Mouse (Mus musculus): ENCODE measurements around the gene Tm4sf4. TPM values are rescaled to one million over a fixed set of nuclear protein-coding genes. Genes with fewer than 3 reads are reported as not detected.

Gene Tm4sf4
- polyA plus RNA-seq, 2 experiments: 16.1 to 38.1 TPM

DNA sequence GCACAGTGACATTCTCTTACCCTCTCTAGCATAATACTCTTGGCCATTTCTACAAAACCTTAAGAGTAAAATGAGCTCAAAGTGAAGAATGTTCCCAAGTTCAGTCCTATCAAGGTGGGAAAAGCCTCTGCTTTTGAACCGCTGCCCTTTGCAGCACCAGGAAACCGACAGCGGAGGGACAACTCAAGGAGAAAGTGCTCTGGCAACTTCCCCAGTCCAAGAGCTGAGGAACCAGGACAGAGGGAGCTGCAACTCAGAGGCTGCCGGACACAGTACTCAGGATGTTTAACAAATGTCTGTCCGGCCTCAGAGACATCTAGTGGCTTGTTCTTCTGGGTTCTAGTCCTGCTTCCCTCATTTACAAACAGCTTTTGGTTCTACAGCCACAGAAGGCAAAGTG is 56.9 kb downstream of the Tm4sf4 start:
- Histone ChIP-seq H3K4me2 (ENCODE audit: low read depth) (no peak overlapping the region), H3K4me1 (replicated peaks; ENCODE audit: control insufficient read depth in 2 of 2, insufficient read depth in 2 of 2, low read length in 1 of 2) (no peaks in the 10 kb centered on the region), H3K36me3 (replicated peaks; ENCODE audit: control insufficient read depth, insufficient read depth, low read depth) (no peaks in the 10 kb centered on the region), H3K27ac (no peak overlapping the region), H3K9me3 (ENCODE audit: control insufficient read depth, low read length) (no peaks in the 10 kb centered on the region), H3K9ac (replicated peaks) (no peak overlapping the region), H3K27me3 (ENCODE audit: control insufficient read depth, insufficient read depth, low read length) (no peaks in the 10 kb centered on the region), H3K4me3 (ENCODE audit: insufficient read depth in 1 of 2, low read depth in 2 of 2, low read length in 2 of 2) (no peak overlapping the region)
- DNase-seq (ENCODE audit: low read depth in 3 of 3, low spot score in 3 of 3): no peak
- TF ChIP-seq EP300 (IDR thresholded peaks at IDR 0.05; ENCODE audit: low read depth) (no peak), CTCF (IDR thresholded peaks at IDR 0.05; ENCODE audit: low read depth) (no peak)
- no peak for ATAC-seq (ENCODE audit: insufficient read depth)
- 64% methylated on average over 5 of the region's 5 CpGs for WGBS (ENCODE audit: insufficient replicate concordance)

DNA sequence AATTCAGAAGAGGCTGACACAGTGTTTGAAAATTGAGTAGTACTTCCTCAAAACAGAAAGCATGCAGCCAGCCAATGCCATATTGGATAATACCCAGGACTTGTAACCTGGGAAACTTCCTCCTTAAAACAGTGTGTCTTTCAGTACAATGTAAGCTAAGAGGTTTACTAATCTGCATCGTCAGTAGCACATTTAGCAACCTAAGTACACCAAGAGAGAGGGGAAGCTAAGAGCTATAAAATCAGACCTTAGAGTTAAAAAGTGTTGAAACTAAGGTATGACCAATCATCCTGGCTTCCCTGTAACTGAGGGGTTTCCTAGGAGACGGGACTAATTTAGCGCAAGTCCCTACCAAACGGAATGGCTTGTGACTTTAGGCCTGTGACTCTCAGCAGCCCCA is 61.0 kb downstream of the Tm4sf4 start:
- no peak for DNase-seq (ENCODE audit: low read depth in 3 of 3, low spot score in 3 of 3)
- no peak for TF ChIP-seq CTCF (IDR thresholded peaks at IDR 0.05; ENCODE audit: low read depth)
- TF ChIP-seq EP300 (IDR thresholded peaks at IDR 0.05; ENCODE audit: low read depth): no peak
- no peaks in the 10 kb centered on the region for H3K4me1 ChIP-seq (replicated peaks; ENCODE audit: control insufficient read depth in 2 of 2, insufficient read depth in 2 of 2, low read length in 1 of 2)
- no peak overlapping the region for H3K9ac ChIP-seq (replicated peaks)
- WGBS (ENCODE audit: insufficient replicate concordance): 68% methylated on average over 4 of the region's 4 CpGs
- no peak overlapping the region for H3K27ac ChIP-seq
- H3K4me2 ChIP-seq (ENCODE audit: low read depth): no peak overlapping the region
- no peaks in the 10 kb centered on the region for H3K9me3 ChIP-seq (ENCODE audit: control insufficient read depth, low read length)
- no peak for ATAC-seq (ENCODE audit: insufficient read depth)
- H3K36me3 ChIP-seq (replicated peaks; ENCODE audit: control insufficient read depth, insufficient read depth, low read depth): no peaks in the 10 kb centered on the region
- no peaks in the 10 kb centered on the region for H3K27me3 ChIP-seq (ENCODE audit: control insufficient read depth, insufficient read depth, low read length)
- no peak overlapping the region for H3K4me3 ChIP-seq (ENCODE audit: insufficient read depth in 1 of 2, low read depth in 2 of 2, low read length in 2 of 2)

DNA sequence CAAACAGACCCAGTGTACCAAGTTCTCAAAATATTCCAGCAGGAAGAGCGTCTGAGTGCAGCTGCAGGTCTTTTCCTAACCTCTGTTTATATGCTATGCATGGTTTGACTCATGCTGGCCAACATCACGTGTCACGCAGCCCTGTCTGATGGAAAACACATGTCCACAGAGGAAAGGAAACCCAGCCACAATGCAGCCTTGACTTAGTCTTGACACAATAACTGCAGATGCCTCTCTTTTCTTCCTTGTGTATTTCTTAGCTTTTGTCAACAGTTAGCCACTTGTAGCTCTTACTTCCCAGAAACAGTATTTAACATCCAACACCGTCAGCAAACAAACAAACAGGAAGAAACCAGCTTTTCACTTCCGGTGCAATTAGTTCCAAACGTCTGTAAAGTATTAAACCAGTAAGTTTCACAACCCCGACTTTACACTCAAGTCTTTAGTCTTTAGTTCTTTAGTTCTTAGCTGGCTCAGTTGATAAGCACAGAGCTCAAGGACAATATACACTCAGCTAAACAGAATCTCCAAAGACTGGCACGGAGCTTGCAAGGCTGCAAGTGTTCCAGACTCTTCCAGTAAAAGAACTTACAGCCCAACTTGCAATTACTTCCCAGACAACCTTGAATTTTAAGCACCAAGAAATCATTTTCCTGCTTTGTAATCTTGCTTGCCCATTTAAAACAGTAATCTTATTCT is 62.5 kb downstream of the Tm4sf4 start:
- no peak for ATAC-seq (ENCODE audit: insufficient read depth)
- Histone ChIP-seq H3K9me3 (ENCODE audit: control insufficient read depth, low read length) (no peaks in the 10 kb centered on the region), H3K27ac (no peak overlapping the region), H3K36me3 (replicated peaks; ENCODE audit: control insufficient read depth, insufficient read depth, low read depth) (no peaks in the 10 kb centered on the region), H3K9ac (replicated peaks) (no peak overlapping the region), H3K4me1 (replicated peaks; ENCODE audit: control insufficient read depth in 2 of 2, insufficient read depth in 2 of 2, low read length in 1 of 2) (no peaks in the 10 kb centered on the region), H3K4me3 (ENCODE audit: insufficient read depth in 1 of 2, low read depth in 2 of 2, low read length in 2 of 2) (no peak overlapping the region), H3K4me2 (ENCODE audit: low read depth) (no peak overlapping the region), H3K27me3 (ENCODE audit: control insufficient read depth, insufficient read depth, low read length) (no peaks in the 10 kb centered on the region)
- WGBS (ENCODE audit: insufficient replicate concordance): 45% methylated on average over 8 of the region's 8 CpGs
- no peak for TF ChIP-seq CTCF (IDR thresholded peaks at IDR 0.05; ENCODE audit: low read depth)
- TF ChIP-seq EP300 (IDR thresholded peaks at IDR 0.05; ENCODE audit: low read depth): no peak
- DNase-seq (ENCODE audit: low read depth in 3 of 3, low spot score in 3 of 3): no peak

Other genes with a start within 250 kb of the Tm4sf4 start
- gene Tm4sf1, start 123.3 kb upstream of the Tm4sf4 start, polyA plus RNA-seq (2012; rRNA removed): 3.0 and 7.5 TPM in 2 replicates
- 10.7 and 12.8 TPM in 2 replicates for gene Tm4sf1, start 123.3 kb upstream of the Tm4sf4 start, polyA plus RNA-seq (2014; fragmentation: Nextera tagmentation; extraction: Ambion mirVana)
- 1.1 and 1.5 TPM in 2 replicates for gene Wwtr1, start 150.6 kb downstream of the Tm4sf4 start, polyA plus RNA-seq (2012; rRNA removed)
- 0.92 and 0.93 TPM in 2 replicates for gene Wwtr1, start 150.6 kb downstream of the Tm4sf4 start, polyA plus RNA-seq (2014; fragmentation: Nextera tagmentation; extraction: Ambion mirVana)
- 13.8 and 19.5 TPM in 2 replicates for gene Commd2, start 226.4 kb downstream of the Tm4sf4 start, polyA plus RNA-seq (2012; rRNA removed)
- 42.2 and 43.6 TPM in 2 replicates for gene Commd2, start 226.4 kb downstream of the Tm4sf4 start, polyA plus RNA-seq (2014; fragmentation: Nextera tagmentation; extraction: Ambion mirVana)